Mouse (Mus musculus): ENCODE results near the gene Rapgef1. TPM values are rescaled to one million over a fixed set of nuclear protein-coding genes. Genes with fewer than 3 reads are reported as not detected.

Gene Rapgef1
- polyA plus RNA-seq, 1 experiment from 2014 or later: 11.3 TPM

DNA sequence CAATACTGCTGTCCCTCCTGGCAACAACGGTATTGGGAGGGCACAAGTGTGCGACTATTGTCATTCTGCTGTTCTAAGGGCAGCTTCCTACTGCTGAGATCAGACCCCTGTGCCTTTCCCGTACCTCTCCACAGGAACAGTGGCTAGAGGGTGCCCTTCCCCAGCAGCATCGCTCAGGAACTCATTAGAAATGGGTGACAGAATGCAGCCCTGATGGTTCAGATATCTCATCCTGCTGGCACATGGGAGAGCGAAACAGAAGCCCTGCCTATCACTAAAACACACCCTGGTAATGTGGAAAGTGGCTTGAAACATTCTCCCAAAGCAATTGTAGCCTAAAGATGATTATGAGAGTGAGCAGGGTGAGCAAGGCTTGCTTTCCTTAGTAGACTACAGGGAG, 15.0 kb downstream of the Rapgef1 start:
- WGBS: 52% methylated on average over 5 of the region's 5 CpGs
- Histone ChIP-seq H3K9ac (ENCODE audit: low read length) (no peak overlapping the region), H3K9me3 (replicated peaks; ENCODE audit: control insufficient read depth, low read length) (no peaks in the 10 kb centered on the region), H3K4me3 (ENCODE audit: low read length) (no peak overlapping the region), H3K27me3 (ENCODE audit: control insufficient read depth, insufficient read depth, low read length) (no peaks in the 10 kb centered on the region), H3K27ac (ENCODE audit: low read length) (0 out of 2 replicates have a peak overlapping the region, but pooled peaks have one; percentile 9), H3K4me2 (ENCODE audit: low read depth, low read length) (no peak overlapping the region), H3K36me3 (ENCODE audit: control insufficient read depth, insufficient read depth) (no peaks in the 10 kb centered on the region), H3K4me1 (ENCODE audit: control insufficient read depth, insufficient read depth, low read length) (peaks cover 39% of the 10 kb centered on the region)
- ATAC-seq (replicated peaks; ENCODE audit: extremely low read depth, insufficient read depth, low FRiP score): no peak

DNA sequence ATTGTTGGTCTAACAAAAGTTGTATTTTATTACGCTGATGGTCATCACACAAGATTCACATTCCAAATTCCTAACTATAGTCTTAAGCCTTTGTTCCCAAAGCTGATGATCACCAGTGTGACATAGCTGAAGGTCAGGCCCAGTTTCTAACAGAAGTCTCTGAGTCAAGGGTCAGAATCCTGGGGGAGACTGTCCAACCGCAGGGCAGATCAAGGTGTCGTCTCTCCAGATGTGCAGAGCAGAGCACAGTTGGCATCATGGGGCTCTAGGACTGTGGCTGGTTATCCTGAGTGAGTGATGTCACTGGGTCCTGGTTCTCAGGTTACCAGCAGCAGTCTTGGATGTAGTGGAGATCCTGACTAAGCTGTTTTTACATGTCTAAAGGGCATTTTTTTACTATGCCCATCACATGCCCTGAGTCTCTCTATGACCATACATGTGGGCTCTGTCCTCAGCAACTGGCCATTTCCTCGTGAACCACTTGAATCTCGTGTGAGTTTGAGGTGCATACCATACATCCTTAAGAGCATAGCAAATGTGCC, 16.5 kb downstream of the Rapgef1 start:
- H3K27ac ChIP-seq (ENCODE audit: low read length): no peak overlapping the region
- H3K4me3 ChIP-seq (ENCODE audit: low read length): no peak overlapping the region
- peaks cover 37% of the 10 kb centered on the region for H3K4me1 ChIP-seq (ENCODE audit: control insufficient read depth, insufficient read depth, low read length)
- H3K27me3 ChIP-seq (ENCODE audit: control insufficient read depth, insufficient read depth, low read length): no peaks in the 10 kb centered on the region
- H3K9ac ChIP-seq (ENCODE audit: low read length): no peak overlapping the region
- no peak overlapping the region for H3K4me2 ChIP-seq (ENCODE audit: low read depth, low read length)
- ATAC-seq (replicated peaks; ENCODE audit: extremely low read depth, insufficient read depth, low FRiP score): no peak
- WGBS: 75% methylated on average over 5 of the region's 5 CpGs
- no peaks in the 10 kb centered on the region for H3K9me3 ChIP-seq (replicated peaks; ENCODE audit: control insufficient read depth, low read length)
- no peaks in the 10 kb centered on the region for H3K36me3 ChIP-seq (ENCODE audit: control insufficient read depth, insufficient read depth)

DNA sequence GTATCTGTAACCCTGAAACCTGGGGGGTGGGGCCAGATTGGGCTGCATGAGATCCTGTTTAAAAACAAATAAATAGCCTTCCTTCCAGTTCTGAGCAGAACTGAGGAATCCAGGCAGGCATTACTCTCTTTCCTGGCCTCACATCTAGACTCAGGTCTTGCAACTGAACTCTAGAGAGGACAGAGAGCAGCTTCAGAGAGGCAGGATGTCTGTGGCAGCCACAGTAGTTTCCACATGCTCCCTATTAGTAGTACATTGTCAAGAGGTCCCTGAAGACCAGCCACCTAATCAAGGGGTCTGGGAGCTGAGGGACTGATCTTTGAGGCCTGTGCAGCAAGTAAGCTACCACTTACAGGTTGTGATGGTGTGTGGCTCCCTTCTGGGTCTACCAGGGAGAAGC, 18.0 kb downstream of the Rapgef1 start:
- no peaks in the 10 kb centered on the region for H3K9me3 ChIP-seq (replicated peaks; ENCODE audit: control insufficient read depth, low read length)
- H3K4me2 ChIP-seq (ENCODE audit: low read depth, low read length): no peak overlapping the region
- H3K27ac ChIP-seq (ENCODE audit: low read length): 0 out of 2 replicates have a peak overlapping the region, but pooled peaks have one; percentile 11
- peaks cover 30% of the 10 kb centered on the region for H3K4me1 ChIP-seq (ENCODE audit: control insufficient read depth, insufficient read depth, low read length)
- no peak overlapping the region for H3K4me3 ChIP-seq (ENCODE audit: low read length)
- no peak overlapping the region for H3K9ac ChIP-seq (ENCODE audit: low read length)
- H3K27me3 ChIP-seq (ENCODE audit: control insufficient read depth, insufficient read depth, low read length): no peaks in the 10 kb centered on the region
- no peak for ATAC-seq (replicated peaks; ENCODE audit: extremely low read depth, insufficient read depth, low FRiP score)
- H3K36me3 ChIP-seq (ENCODE audit: control insufficient read depth, insufficient read depth): no peaks in the 10 kb centered on the region

DNA sequence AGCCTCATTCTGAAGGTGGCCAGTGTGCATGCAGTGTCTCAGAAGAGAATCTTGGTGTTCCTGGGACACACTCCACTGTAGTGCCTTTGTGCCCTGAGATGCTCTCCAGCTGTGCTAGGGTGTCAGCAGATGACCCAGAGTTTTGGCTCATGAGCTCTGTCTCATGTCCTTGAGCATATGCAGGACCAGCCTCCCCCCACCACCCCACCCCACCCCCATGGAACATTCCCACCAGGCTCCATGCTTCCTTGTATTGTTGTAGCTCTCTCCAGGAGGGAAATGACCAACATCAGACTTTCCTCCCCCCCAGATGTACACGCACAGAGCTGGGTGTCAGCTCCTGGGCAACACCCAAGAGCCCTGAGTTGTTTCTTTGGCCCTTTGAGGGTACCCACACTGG, 19.9 kb downstream of the Rapgef1 start:
- H3K9me3 ChIP-seq (replicated peaks; ENCODE audit: control insufficient read depth, low read length): no peaks in the 10 kb centered on the region
- no peak overlapping the region for H3K4me2 ChIP-seq (ENCODE audit: low read depth, low read length)
- WGBS: 63% methylated on average over 1 of the region's 1 CpGs
- H3K9ac ChIP-seq (ENCODE audit: low read length): no peak overlapping the region
- H3K4me3 ChIP-seq (ENCODE audit: low read length): no peak overlapping the region
- ATAC-seq (replicated peaks; ENCODE audit: extremely low read depth, insufficient read depth, low FRiP score): peak; percentile 57
- H3K4me1 ChIP-seq (ENCODE audit: control insufficient read depth, insufficient read depth, low read length): peaks cover 13% of the 10 kb centered on the region
- H3K27ac ChIP-seq (ENCODE audit: low read length): peak overlapping the region; percentile 75
- H3K27me3 ChIP-seq (ENCODE audit: control insufficient read depth, insufficient read depth, low read length): no peaks in the 10 kb centered on the region
- H3K36me3 ChIP-seq (ENCODE audit: control insufficient read depth, insufficient read depth): no peaks in the 10 kb centered on the region

DNA sequence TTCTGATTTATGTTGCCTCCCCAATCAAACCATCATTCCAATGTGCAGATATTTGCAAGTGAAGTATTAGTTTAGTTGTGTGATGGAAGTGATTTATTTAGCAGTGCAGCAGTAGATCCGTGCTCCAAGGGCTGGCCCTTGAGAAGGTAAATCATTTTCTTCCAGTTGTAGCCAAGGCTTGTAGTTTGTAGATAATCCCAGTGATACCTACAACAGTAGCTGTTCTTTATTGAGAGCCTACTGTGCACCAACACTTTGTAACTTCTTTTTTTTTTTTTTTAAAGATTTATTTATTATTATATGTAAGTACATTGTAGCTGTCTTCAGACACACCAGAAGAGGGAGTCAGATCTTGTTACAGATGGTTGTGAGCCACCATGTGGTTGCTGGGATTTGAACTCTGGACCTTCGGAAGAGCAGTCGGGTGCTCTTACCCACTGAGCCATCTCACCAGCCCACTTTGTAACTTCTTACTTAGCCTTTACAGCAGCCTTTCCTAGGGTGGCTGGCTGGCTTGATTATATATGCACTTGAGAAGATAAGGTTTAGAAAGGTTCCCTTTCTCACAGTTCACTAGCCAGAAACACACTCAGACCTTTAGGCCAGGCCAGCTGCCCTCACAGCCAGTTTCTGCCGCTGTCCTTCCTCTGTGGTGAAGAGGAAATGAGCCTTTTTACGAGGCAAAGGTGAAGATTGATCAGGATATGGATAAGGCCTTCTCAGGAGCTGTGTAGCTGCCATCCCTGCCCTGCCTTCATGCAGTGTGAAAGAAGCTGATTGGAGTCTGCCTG, 20.6 kb downstream of the Rapgef1 start:
- Histone ChIP-seq H3K27ac (ENCODE audit: low read length) (peak overlapping the region; percentile 28; the same call in 1 of the 2 replicates), H3K4me3 (ENCODE audit: low read length) (no peak overlapping the region), H3K4me2 (ENCODE audit: low read depth, low read length) (no peak overlapping the region), H3K27me3 (ENCODE audit: control insufficient read depth, insufficient read depth, low read length) (no peaks in the 10 kb centered on the region), H3K9me3 (replicated peaks; ENCODE audit: control insufficient read depth, low read length) (no peaks in the 10 kb centered on the region), H3K36me3 (ENCODE audit: control insufficient read depth, insufficient read depth) (no peaks in the 10 kb centered on the region), H3K9ac (ENCODE audit: low read length) (no peak overlapping the region), H3K4me1 (ENCODE audit: control insufficient read depth, insufficient read depth, low read length) (peaks cover 12% of the 10 kb centered on the region)
- 70% methylated on average over 5 of the region's 5 CpGs for WGBS
- ATAC-seq (replicated peaks; ENCODE audit: extremely low read depth, insufficient read depth, low FRiP score): no peak

DNA sequence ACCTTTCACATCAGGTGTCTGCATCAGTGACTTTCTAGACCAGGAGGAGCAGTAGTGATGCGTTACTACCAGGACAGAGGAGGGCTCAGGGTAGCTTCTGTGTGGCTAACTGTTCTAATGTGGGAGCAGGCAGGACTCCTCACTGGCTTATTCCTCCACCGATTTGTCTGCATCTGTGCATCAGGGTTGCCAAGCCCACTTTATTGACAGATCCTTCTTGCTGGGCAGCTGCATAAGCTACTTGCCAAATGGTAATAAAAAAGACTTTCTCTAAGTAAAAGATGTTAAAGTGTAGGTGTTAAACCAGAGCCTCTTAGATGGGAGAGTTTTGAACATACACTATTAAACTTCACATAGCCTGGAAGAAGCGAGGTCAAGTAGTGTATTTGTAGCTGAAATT, 22.2 kb downstream of the Rapgef1 start:
- WGBS: 88% methylated on average over 3 of the region's 3 CpGs
- H3K36me3 ChIP-seq (ENCODE audit: control insufficient read depth, insufficient read depth): no peaks in the 10 kb centered on the region

DNA sequence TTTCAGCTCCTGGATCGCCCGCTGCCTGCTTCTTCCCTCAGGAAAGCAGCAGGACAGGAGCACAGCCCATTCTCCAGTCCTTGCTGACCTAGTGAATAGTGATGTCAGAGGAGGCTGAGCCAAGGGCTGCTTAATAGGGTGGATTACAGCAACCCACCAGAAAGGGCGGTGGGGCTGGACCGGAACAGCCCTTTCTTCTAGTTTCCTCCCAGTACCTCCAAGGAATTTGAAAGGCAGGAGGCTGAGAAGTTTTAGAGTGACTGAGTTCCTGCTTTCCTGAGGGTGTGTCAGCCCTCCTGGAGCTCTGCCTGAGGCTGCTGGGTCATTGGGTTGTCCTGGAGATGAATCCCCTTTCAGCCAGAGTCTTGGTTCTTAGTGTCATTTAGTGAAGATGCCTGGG, 23.9 kb downstream of the Rapgef1 start:
- peak overlapping the region; percentile 17 for H3K4me3 ChIP-seq (ENCODE audit: low read length)
- peak; percentile 75 for ATAC-seq (replicated peaks; ENCODE audit: extremely low read depth, insufficient read depth, low FRiP score)
- H3K36me3 ChIP-seq (ENCODE audit: control insufficient read depth, insufficient read depth): no peaks in the 10 kb centered on the region
- no peaks in the 10 kb centered on the region for H3K27me3 ChIP-seq (ENCODE audit: control insufficient read depth, insufficient read depth, low read length)
- 75% methylated on average over 4 of the region's 4 CpGs for WGBS
- peaks cover 30% of the 10 kb centered on the region for H3K4me1 ChIP-seq (ENCODE audit: control insufficient read depth, insufficient read depth, low read length)
- peak overlapping the region; percentile 21; the same call in 1 of the 2 replicates for H3K4me2 ChIP-seq (ENCODE audit: low read depth, low read length)
- peak overlapping the region; percentile 79 for H3K27ac ChIP-seq (ENCODE audit: low read length)
- H3K9me3 ChIP-seq (replicated peaks; ENCODE audit: control insufficient read depth, low read length): no peaks in the 10 kb centered on the region
- H3K9ac ChIP-seq (ENCODE audit: low read length): peak overlapping the region; percentile 58

More for the DNA sequence above, 22.2 kb downstream of the Rapgef1 start:
- Histone ChIP-seq H3K4me1 (ENCODE audit: control insufficient read depth, insufficient read depth, low read length) (peaks cover 22% of the 10 kb centered on the region), H3K4me3 (ENCODE audit: low read length) (no peak overlapping the region), H3K27ac (ENCODE audit: low read length) (no peak overlapping the region), H3K27me3 (ENCODE audit: control insufficient read depth, insufficient read depth, low read length) (no peaks in the 10 kb centered on the region), H3K9ac (ENCODE audit: low read length) (no peak overlapping the region), H3K9me3 (replicated peaks; ENCODE audit: control insufficient read depth, low read length) (no peaks in the 10 kb centered on the region), H3K4me2 (ENCODE audit: low read depth, low read length) (no peak overlapping the region)
- no peak for ATAC-seq (replicated peaks; ENCODE audit: extremely low read depth, insufficient read depth, low FRiP score)

DNA sequence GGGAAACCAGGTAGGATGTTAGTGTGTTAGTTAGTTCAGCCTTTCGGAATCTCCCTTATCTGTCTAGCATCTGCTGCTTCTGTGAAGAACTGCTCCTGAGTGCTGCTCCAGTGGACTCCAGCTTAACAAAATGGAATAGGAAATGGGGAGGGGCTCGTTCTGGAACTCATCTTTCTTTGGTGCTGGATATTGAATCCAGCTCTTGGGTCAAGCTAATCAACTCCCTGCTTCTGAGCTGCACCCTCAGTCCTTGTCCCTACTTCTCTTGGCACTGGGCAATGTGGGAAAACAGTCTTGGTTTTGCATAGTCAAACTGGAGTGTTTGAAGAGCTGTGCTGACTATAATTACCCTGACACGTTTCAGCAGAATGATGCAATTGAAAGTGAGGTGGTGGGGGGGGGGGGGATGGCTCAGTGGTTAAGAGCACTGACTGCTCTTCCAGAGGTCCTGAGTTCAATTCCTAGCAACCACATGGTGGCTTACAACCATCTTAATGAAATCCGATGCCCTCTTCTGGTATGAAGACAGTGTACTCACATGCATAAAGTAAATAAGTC, 25.6 kb downstream of the Rapgef1 start:
- Histone ChIP-seq H3K4me2 (ENCODE audit: low read depth, low read length) (peak overlapping the region; percentile 40), H3K36me3 (ENCODE audit: control insufficient read depth, insufficient read depth) (no peaks in the 10 kb centered on the region), H3K9ac (ENCODE audit: low read length) (no peak overlapping the region), H3K4me1 (ENCODE audit: control insufficient read depth, insufficient read depth, low read length) (peaks cover 41% of the 10 kb centered on the region), H3K9me3 (replicated peaks; ENCODE audit: control insufficient read depth, low read length) (no peaks in the 10 kb centered on the region), H3K27me3 (ENCODE audit: control insufficient read depth, insufficient read depth, low read length) (no peaks in the 10 kb centered on the region), H3K4me3 (ENCODE audit: low read length) (peak overlapping the region; percentile 35; the same call in 1 of the 2 replicates), H3K27ac (ENCODE audit: low read length) (peak overlapping the region; percentile 10; the same call in 1 of the 2 replicates)
- no peak for ATAC-seq (replicated peaks; ENCODE audit: extremely low read depth, insufficient read depth, low FRiP score)
- WGBS: 63% methylated on average over 4 of the region's 4 CpGs

DNA sequence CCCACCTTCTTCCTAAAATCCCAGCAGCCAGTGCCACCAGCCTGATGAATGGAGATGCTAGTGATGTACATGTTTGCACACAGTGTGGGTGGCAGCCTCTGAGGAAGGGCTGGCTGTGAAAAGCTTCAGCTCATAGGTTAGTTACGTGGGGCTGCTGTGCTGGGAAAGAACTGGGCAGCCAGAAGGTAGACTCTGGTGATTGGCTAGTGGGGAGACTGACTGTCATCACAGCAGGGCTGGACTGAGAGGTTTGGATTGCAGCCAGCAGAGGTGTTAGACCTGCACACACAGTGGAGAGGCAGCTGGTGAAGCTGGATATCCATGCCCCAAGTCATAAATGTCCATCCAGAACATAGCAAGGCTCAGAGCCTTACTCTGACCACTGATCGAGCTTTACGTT, 27.1 kb downstream of the Rapgef1 start:
- H3K9me3 ChIP-seq (replicated peaks; ENCODE audit: control insufficient read depth, low read length): no peaks in the 10 kb centered on the region
- WGBS: 39% methylated on average over 3 of the region's 3 CpGs
- H3K27me3 ChIP-seq (ENCODE audit: control insufficient read depth, insufficient read depth, low read length): no peaks in the 10 kb centered on the region
- peak overlapping the region; percentile 21 for H3K27ac ChIP-seq (ENCODE audit: low read length)
- ATAC-seq (replicated peaks; ENCODE audit: extremely low read depth, insufficient read depth, low FRiP score): peak; percentile 75
- H3K4me2 ChIP-seq (ENCODE audit: low read depth, low read length): peak overlapping the region; percentile 41
- H3K4me1 ChIP-seq (ENCODE audit: control insufficient read depth, insufficient read depth, low read length): peaks cover 39% of the 10 kb centered on the region
- H3K4me3 ChIP-seq (ENCODE audit: low read length): no peak overlapping the region
- no peaks in the 10 kb centered on the region for H3K36me3 ChIP-seq (ENCODE audit: control insufficient read depth, insufficient read depth)
- H3K9ac ChIP-seq (ENCODE audit: low read length): no peak overlapping the region; the same call in 1 of the 2 replicates

Measured in heart, embryonic 16.5 days (tissue).